Mouse (Mus musculus) naive thymus-derived CD4-positive, alpha-beta T cell, adult 5 months (primary cell): ENCODE measurements around the gene 4933409G03Rik. TPM values are rescaled to one million over a fixed set of nuclear protein-coding genes. Genes with fewer than 3 reads are reported as not detected.

ENCODE experiments used
- polyA plus RNA-seq: library from polyadenylated mRNA; unstranded; fragments of 100-300 nt; shearing (Covaris generic); gene quantifications from one replicate; pipeline ENCODE4 v1.2.1, GENCODE M21; 2017

The 4933409G03Rik gene
- not detected for polyA plus RNA-seq

GRCm38 (mm10) chr2:68582113-68582512, at the start of gene 4933409G03Rik:
4933409G03Rik (plus strand) TSS chr2:68582413.

GRCm38 (mm10) chr2:68656186-68656585, 74.0 kb downstream of the 4933409G03Rik start, which contains the start of gene 4932414N04Rik:
4932414N04Rik (plus strand) TSS chr2:68656486.

Other genes starting within 250 kb of the 4933409G03Rik start
- 36.0 TPM for gene Stk39, start 110.1 kb upstream of the 4933409G03Rik start, polyA plus RNA-seq
- gene 4932414N04Rik, start 74.1 kb downstream of the 4933409G03Rik start, polyA plus RNA-seq, result not detected